Mouse (Mus musculus) B cell, adult (primary cell): ENCODE data around the gene Sco1. TPM values are rescaled to one million over a fixed set of nuclear protein-coding genes. Genes with fewer than 3 reads are reported as not detected.

Experiments
- total RNA-seq: library from RNA; stranded (reverse); gene quantifications from 4 replicates; pipeline ENCODE4 v1.2.4, GENCODE M21; 2023; ENCODE audit not compliant: inconsistent age

Gene Sco1
- total RNA-seq: 9.1 to 13.3 TPM (median 10.6 TPM) in 4 replicates

GRCm38 (mm10) chr11:67052321-67052952, at the start of gene Sco1, which contains the start of gene Adprm:
Sco1 (plus strand) TSS chr11:67052670.
Adprm (minus strand) TSS chr11:67052594.

GRCm38 (mm10) chr11:67024867-67025477, 27.5 kb upstream of the Sco1 start, which contains the start of gene Tmem220:
Tmem220 (plus strand) TSS chr11:67025154.

GRCm38 (mm10) chr11:67078000-67078399, 25.5 kb downstream of the Sco1 start, which contains the start of gene Myh3:
Myh3 (plus strand) TSS chr11:67078300.

Other genes with a start within 250 kb of the Sco1 start
- gene Pirt, start 140.7 kb upstream of the Sco1 start, total RNA-seq: not detected in 4 replicates
- gene Tmem238l, start 96.0 kb upstream of the Sco1 start, total RNA-seq: not detected in 4 replicates
- 0.80 to 1.4 TPM (median 0.96 TPM) in 4 replicates for gene Tmem220, start 27.5 kb upstream of the Sco1 start, total RNA-seq
- 29.2 to 40.2 TPM (median 30.7 TPM) in 4 replicates for gene Adprm, start 76 bp upstream of the Sco1 start, total RNA-seq
- gene Myh3, start 25.6 kb downstream of the Sco1 start, total RNA-seq: not detected in 4 replicates
- not detected in 4 replicates for gene Myh2, start 118.4 kb downstream of the Sco1 start, total RNA-seq
- gene Myh1, start 147.4 kb downstream of the Sco1 start, total RNA-seq: not detected in 4 replicates
- not detected in 4 replicates for gene Myh4, start 185.4 kb downstream of the Sco1 start, total RNA-seq
- not detected in 4 replicates for gene Myh8, start 224.5 kb downstream of the Sco1 start, total RNA-seq